Mouse (Mus musculus) cerebellum, postnatal 36 days (tissue): Measurements from ENCODE around the gene Cenpu.
A peak's percentile ranks its signal among the peaks of the same experiment; 100 is the strongest.

Source experiments
- DNase-seq, 2 experiments: peaks; one replicate each; pipeline ENCODE4 v3.0.0; 2021 to 2022; ENCODE audit warnings: mixed read lengths in 2 of 2

Gene Cenpu

DNA sequence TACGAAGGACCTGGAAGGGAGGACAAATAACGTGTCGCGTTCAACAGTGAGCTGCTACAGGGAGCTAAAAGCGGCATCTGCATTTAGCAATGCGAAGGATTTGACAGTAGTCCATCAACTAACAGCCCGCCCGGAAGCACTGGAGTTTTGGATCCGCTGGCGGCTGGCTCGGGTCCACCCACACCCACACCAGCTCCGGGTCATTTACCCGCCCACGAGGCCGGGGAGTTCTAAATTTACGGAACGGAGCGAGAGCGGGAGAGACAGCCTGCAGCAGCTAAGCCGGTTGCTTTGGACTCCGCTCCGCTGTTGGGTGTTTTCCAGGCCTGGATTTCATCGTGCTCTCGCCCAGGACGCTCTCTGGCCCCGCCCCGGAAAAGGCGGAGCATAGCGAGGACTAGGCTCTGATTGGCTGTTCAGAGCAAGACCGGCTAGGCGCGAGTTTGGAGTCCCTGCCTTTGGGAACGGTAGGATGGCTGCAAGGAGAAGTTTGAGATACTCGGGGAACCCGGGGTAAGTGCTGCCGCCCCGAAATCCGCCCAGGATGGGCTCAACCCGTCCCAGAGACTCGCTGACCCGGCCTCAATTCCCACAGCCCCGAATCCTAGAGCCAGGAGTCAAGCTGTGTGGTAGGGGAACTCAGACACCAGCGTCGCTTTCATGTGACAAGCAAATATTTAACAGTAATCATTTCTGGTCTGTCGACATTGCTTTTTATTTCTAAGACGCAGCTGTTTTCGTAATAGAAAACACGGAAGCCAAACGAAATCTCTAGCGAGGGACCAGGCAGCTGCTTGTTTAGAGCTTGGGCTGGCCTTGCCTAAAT, at the start of gene Cenpu:
Cenpu (plus strand) TSS at position 414 of the 826 bp plus-strand sequence.
- DNase-seq = peak; percentile 99 to 100

DNA sequence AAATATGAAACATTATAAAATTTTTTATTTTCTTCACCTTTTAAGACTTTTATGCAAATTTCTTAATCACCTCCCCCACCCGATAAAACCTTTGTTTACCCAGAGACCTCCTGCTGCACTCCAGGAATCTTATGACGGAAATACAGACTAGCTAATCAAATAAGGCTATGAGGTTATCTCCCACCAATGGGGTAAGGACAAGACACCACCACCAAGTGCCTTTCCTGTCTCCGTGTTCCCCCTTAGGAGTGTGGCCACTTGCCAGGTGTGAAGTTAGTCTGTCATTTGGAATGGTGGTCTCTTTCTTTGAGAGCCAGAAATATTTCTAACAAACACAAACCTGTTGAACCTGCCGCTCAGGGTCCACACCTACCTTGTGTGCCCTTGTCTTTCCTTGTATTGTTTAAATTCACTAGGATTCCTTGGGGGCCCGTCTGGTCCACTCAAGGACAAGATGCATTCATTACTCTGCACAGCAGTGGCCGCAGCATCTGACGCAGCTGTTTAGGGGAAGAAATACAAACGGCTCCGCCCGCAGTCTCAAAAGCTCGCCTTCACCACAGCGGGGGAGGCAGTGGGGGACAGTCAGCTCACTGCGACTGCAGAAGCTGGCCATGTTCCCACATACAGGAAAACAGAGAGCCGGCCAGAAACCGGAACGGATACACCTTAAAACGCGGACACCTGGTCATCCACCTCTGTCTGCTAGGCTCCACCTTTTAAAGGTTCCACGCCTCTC, 49.3 kb upstream of the Cenpu start:
- DNase-seq = no peak

DNA sequence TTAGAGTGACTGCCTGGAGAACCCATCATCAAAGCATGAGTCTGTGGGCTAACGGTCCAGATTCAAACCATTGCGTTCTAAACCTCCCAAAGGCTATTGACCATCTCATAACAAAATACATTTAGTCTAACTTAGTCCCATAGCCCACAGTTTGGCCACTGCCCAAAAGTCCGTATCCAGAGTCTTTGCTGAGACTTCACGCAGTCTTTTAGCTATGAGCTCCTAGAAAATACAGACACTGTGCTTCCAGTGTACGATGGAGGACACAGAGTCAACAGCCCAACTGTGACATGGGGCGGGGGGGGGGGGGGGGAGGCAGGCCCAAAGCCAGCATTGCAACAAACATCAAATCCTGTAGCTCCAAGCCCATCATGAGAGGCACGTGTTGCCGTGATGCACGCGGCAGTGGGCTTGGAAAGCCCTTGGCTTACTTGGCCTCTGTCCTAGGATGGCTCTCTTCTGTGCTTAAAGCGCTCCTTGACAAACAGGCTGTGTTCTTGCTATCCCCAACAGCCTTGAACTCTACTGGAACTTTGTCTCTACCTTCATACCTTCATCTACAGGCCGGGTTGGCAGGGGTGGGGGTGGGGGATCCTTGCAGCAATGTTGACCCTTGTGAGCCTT, 48.6 kb upstream of the Cenpu start:
- DNase-seq = no peak

DNA sequence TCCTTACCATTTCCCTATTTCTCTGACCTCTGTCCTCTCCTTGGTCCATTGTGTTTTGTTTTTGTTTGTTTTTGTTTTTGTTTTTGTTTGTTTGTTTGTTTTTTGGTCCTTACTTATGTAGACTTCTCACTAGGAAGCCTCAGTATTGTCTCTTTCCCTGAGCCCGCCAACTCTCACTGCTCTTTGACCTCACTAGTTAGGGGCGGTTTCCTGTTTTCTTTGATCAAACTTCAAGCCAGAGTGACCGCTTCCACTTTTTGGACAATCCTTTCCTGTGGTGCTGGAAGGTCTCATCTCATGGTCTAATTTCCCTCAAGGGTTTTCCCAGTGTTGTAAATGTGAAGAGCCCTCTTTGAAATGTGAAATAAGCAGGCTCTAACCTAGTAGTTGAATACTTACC, 47.6 kb upstream of the Cenpu start:
- no peak for DNase-seq

DNA sequence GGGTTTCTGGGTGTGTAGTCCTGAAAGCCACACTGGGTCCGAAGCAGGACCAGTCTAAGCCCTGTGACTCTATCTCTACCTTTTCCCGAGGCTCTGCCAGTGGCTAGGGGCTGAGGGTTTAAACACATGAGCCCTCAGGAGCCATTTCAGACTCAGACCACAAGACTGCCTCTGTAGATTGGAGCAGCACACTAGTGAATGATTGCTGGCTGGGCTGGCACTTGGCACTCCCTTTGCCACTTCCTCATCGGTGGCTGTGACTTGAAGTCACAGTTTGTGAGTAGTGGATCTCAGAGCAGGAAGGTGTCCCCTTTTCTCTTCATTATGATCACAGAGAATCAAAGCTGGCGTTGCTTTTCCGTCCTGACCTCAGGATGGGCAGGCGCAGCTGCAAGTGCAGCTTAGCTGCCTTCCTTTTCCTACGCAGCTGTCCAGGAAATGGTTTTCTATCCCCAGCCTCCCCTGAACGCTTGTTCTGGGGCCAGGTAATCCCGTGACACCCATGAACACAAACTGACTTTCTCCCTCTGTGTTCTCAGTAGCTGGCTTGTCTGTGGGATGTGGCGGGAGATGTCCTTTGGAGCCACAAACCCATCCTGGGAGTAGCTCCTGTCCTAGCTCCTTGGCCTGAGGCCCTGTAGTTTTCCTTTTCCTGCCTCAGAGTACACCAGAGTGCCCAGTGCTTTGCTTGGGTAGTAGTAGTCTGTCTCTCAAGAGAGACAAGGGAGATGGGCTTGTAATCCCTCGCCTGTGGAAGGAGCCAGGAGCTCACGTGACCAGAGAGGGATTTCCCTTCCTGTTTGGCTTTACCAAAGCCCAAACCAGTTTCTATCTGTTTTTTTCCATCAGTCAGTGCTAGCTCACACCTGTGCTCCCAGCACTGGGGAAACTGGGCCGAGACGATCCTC, 43.1 kb upstream of the Cenpu start:
- DNase-seq = peak; percentile 21 to 26

DNA sequence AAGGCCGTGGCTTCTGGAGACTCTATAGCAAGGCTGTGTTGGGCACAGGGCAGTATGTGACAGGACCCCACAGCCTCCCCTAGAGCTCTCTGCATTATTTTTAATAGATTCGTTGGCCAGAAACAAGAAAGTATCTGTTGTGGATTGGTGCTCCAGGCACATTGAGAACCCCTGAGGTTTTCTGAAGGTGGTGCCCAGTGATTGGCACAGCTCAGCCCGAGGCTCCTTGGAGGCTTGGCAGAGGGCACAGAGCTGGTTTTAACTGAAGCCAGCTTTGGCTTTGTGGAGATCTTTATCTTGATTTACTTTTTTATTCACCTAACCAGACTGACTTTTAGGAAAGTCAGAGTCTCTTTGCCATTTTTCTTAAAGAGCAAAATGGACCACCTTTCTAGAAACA, 42.4 kb upstream of the Cenpu start:
- peak in 1 of 2 experiments; percentile 23 for DNase-seq

DNA sequence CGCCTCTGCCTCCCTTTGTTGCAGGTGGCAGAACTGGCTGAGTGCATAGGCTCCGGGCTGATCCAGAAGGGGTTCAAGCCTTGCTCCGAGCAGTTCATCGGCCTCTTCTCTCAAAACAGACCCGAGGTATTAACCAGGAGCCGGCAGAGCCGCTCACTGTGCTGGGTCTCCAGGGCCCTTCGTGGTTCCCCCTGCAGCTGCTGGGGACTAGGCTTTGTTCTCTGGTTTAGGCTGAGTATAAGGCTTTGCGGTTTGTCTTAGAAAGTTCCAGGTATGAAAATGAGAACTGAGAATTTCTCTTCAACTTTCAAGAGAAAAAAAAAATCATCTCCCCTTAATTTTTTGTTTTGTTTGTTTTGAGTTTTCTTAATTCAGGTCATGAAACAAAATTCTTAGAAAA, 40.5 kb upstream of the Cenpu start:
- DNase-seq = no peak

DNA sequence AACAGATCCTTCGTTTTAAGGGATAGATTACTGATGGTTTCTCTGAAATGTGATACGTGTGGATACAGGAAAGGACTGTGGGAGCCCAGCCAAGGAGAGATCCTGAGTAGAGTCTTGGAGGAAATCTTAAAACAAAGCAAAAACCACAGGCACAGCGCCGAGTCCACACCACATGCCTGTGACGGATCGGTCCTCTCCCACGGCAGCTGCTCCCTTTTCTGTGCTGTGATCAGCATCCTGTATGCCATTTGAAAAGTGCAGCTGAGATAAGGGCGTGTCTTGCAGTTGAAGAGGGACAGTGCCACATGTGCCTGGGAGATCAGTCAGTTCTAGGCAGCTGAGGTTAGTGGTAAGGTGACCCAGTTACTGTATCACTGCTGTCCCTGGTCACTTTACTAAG, 39.3 kb upstream of the Cenpu start:
- DNase-seq = no peak

DNA sequence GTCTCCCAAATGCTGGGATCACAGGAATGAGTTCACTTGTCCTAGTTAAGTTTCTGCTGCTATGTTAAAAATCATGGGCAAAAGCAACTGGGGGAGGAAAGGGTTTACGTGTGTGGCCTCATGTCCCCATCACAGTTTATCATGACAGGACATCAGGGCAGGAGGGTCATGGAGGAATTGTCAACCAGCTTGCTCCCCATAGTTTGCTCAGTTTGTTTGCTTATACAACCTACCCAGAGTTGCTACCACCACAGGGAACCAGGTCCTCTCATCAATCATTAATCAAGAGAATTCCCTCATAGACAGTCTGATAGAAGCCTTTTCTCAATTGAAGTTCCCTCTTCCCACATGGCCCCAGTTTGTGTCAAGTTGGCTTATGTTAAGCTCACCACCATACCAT, 37.8 kb upstream of the Cenpu start:
- no peak for DNase-seq

DNA sequence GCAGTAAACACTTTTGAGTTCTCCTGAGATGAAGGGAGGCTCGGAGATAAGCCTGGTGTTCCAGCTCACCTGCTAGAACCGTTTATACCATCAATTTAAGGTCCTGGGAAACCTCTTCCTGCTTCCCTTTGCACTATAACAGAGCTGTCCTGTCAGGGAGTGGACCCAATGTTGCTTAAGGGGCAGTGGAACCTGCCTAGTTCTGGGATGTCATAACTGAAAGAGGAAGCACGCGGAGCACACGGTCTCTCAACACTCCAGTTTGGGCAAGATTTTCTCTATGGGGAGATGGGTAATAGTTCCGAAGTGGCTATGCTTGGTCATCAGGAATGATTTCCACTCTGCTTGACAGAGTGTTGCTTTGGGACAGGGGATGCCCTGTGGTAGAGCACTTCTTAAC, 31.2 kb upstream of the Cenpu start:
- no peak for DNase-seq

DNA sequence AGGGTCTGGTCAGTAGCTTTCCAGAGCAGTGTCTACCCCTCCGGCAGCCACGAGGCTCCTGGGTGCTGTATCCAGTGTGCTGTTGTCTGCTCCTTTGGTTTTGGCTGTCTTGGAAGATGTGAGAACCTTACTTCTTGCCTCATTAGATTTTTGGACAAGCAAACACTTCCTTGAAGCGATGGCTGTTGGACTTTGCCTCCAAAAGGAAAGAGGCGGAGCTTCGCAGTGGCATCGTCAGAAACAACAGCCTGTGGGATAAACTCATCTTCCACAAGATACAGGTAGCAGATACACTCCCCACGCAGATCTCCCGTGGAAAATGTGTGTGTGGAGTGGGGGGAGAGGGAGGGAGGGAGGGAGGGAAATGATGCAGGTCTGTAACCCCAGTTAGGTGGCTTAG, 25.7 kb upstream of the Cenpu start:
- DNase-seq = no peak

DNA sequence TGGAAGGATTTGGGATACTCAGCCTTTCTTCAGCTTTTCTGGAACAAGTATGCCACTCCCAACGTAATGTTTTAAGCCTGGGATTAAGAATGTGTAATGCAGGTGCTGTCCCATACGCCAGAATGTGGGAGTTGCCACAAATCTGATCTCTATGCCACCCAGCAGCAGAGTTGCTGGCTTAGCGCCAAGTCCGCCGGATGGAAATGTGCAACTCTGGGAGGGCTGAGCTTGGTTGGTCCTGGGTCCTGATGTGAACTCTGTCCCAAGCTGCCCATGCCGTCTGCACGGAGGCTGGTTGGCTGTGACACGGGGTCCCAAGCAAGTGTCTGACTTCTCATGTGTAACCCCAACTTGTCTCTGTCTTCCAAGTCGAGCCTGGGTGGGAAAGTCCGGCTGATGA, 25.0 kb upstream of the Cenpu start:
- peak in 1 of 2 experiments; percentile 27 for DNase-seq

DNA sequence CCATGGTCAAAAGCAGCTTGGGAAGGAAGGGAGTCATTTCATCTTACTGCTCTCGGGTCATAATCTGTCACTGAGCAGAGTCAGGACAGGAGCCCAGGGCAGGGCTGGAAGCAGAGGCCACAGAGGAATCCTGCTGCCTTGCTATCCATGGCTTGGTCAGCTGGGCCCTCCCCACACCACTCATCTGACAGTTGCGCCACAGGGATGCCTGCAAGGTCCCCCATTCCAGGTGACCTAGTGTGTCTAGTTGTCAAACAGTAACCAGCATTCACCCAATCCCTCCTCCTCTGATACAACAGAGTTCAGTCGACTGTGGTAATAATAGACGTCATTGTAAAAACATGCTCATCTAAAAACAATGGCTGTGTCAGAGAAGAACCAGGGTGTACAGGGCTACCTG, 22.3 kb upstream of the Cenpu start:
- DNase-seq = no peak

DNA sequence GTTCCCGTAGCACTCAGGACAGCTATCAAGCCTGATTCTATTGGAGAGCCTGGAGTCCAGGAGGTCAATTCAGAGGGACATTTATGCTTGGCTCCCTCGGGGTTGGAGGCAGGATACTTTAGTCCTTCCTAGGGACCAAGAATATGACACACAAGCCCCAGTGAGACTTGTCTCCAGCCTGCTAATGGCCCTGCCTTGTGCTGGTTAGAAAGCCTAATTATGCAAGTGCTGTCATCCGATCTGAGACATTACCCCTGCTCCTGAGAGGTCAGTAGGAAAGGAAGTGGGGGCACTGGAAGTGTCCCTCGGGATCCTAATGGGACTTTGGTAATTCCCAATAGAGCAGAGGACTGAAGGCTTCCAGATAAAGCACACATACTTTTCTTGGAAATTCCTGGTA, 21.3 kb upstream of the Cenpu start:
- no peak for DNase-seq

DNA sequence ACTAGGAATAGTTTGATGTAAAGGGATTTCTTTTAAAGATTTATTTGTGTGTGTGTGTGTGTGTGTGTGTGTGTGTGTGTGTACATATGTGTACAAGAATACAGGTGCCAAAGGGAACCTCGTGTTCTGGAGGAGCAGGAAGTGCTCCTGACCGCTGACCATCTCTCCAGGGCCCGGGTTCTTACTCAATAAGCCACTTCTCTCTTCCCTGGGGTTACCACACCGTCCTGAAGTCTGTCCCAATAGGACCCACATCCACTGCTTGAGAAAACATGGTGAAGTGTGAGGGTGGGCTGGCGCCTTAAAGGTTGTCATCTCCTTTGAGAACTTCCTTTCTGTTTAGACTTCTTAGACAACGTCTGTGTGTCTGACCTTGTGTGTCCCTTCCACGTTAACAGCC, 17.9 kb upstream of the Cenpu start:
- no peak for DNase-seq

DNA sequence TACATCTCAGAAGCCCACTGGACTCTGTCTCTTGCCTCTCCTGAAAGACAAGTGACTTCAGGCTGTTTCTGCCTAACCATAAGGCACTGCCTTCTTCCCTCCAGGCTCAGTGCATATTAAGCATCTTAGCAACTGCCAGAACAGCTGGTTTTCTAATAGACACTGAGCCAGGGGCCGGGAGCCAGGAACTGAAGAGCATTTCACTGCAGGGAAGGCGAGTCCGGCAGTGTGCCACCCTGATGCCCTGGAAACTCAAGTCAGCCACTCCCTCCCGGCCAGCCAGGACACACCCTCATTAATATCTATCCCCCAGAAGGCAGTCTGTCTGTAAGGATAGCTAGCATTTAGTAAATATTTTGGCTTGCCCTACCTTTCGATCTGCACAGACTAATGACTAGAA, 12.1 kb upstream of the Cenpu start:
- no peak for DNase-seq

DNA sequence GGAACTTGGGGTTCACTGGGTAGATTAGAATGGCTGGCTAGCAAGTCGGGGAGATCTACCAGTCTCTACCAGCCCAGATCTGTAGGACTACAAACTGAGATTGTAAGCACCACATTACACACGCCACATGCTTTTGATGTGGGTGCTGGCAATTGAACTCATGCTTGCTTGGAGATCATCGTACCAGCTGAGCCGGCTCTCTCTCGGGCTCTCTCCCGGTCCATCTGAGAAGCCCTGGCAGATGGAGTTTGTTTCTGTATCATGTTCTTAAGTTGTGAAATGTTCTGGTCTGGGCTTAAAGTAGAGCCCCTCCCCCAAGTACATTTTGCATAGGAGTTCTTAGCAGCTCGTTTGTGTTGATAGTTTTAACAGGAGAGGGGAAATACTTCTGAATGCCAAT, 8.6 kb upstream of the Cenpu start:
- DNase-seq = no peak

DNA sequence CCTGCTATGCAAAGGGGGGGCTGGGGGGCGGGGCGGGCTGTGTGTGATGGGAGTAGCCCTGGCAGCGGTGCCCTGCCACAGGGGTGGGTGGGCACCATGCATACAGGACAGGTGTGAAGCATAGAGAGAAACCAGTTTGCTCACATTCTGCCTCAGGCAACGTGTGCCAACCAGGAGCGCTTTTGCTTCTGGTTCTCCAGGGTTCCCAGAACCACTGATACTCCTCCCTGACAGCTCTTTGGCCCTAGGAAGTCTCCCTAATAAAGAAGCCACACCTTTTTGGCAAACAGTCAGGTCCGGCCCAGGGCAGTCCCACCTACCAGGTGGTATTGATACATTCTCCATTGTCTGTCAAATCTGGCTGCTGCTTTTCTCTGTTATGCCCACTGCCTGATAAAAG, 8.2 kb upstream of the Cenpu start:
- DNase-seq = no peak

DNA sequence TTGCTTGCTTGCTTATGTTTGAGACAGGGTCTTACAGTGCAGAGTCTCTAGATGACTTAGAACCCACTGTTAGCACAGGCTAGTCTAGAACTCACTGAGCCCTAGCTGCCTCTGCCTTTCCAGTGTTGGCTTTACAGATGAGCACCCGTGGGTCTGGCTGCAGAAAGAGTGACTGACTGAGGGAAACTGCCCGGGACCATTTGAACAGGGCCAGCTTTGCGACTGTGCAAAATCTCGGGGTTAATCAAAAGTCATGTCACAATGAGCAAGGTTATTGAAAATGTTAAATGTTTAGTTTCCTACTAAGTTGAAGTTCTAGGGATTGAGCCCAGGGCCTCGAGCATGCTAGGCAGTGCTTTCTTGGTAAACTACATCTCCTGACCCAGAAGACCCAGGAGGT, 6.0 kb upstream of the Cenpu start:
- no peak for DNase-seq

DNA sequence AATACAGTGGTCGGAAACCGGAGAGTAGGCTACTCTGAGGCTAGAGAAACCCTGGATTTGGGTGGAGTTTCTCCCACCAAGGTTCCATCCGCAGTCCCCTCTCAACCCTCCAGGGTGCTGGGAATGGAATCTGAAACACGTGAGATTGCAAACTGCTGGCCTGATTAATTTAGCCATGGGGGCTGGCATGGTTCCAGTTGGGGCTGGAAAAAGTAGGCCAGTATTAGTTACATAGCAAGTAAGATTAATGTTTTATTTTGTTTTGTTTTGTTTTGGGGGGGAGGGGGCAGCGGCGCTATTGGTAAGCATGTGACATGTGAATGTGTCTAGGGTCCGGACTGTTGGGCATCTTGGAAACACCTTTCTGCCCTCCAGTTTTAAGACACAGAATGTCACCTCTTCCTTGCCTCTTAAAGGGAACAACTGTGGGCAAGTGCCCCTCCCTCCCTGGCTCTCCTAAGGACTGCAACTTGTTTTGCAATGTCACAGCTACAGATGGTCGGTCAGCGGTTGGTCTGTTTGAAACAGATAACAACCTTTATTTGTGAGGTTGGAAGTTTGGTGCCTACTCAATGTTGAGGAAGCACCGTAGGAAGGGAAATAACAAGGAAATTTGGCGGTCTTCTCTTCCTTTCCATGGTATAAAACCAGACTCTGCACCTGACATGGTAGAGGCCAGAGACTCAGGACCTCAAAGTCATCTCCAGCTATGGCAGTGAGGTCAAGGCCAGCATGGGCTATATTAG, 5.2 kb upstream of the Cenpu start:
- peak in 1 of 2 experiments; percentile 18 for DNase-seq

DNA sequence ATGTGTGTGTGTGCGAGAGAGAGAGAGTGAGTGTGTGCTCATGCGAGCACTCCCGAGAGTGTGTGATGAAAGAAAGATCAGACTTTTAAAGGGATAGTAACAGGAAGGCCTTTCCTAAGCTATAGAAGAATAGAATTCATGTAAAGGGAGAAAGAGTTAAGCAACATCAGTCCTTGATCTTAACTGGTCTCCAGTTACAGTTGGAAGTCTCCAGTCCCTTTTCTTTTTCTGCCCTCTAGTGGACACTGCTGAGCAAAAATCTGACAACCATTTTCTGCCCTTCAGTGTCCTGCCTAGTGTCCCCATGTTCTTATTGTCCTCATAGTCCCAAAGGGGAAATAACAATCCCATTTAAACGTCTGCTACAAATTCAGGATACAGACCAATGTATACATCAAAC, 4.6 kb upstream of the Cenpu start:
- DNase-seq = peak in 1 of 2 experiments; percentile 42

DNA sequence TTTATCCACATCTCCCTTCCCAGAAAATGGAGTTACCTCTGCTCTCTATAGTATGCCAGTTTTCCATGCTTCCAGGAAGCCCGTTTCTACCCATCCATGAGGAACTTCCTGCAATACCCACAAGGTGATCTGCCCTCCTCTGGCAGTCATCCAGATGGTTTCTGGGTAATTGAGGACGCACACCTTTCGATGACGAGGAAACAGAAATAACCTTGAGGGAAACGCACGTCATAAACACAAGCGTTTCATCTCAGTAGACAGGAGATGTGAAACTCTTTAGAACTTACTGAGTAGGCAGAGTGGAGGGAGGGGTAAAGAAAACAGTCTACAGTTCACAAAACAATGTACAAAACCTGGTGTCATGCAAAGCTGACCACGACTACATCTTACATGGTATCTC, 1.8 kb upstream of the Cenpu start:
- DNase-seq = no peak
